Mouse (Mus musculus) liver, adult (tissue): ENCODE results near the gene Higd1b.

Source experiments
- GATA4 ChIP-seq: IDR thresholded peaks from 2 replicates; pipeline ENCODE4 v1.6.1; 2014; ENCODE audit warnings: mild to moderate bottlenecking, low read length; ENCODE audit not compliant: insufficient replicate concordance

Gene Higd1b

GRCm38 (mm10) chr11:102827097-102827496 is 8.6 kb upstream of the Higd1b start:
- TF ChIP-seq GATA4 = no peak

- TF ChIP-seq GATA4 = no peak
These were observed 5.4 kb upstream of the Higd1b start for GRCm38 (mm10) chr11:102830276-102830675.

- no peak for TF ChIP-seq GATA4
These were observed 2.9 kb upstream of the Higd1b start for GRCm38 (mm10) chr11:102832700-102833297.

GRCm38 (mm10) chr11:102834219-102834618 is 1.4 kb upstream of the Higd1b start:
- no peak for TF ChIP-seq GATA4

- TF ChIP-seq GATA4 = no peak
These were observed 497 bp downstream of the Higd1b start for GRCm38 (mm10) chr11:102836146-102836545.

GRCm38 (mm10) chr11:102837385-102837784 is 1.7 kb downstream of the Higd1b start:
- TF ChIP-seq GATA4 = no peak

- TF ChIP-seq GATA4 = no peak
These were observed 2.5 kb downstream of the Higd1b start for GRCm38 (mm10) chr11:102838126-102838525.

- TF ChIP-seq GATA4 = no peak
These were observed 3.0 kb downstream of the Higd1b start for GRCm38 (mm10) chr11:102838616-102839150.

- TF ChIP-seq GATA4 = no peak
These were observed 10.3 kb downstream of the Higd1b start for GRCm38 (mm10) chr11:102845926-102846325.

- TF ChIP-seq GATA4 = no peak
These were observed 16.2 kb downstream of the Higd1b start for GRCm38 (mm10) chr11:102851883-102852282.

- TF ChIP-seq GATA4 = no peak
These were observed 18.1 kb downstream of the Higd1b start for GRCm38 (mm10) chr11:102853760-102854159.

GRCm38 (mm10) chr11:102855941-102856340 is 20.3 kb downstream of the Higd1b start:
- TF ChIP-seq GATA4 = no peak

- no peak for TF ChIP-seq GATA4
These were observed 23.3 kb downstream of the Higd1b start for GRCm38 (mm10) chr11:102858951-102859350.

- TF ChIP-seq GATA4 = no peak
These were observed 24.3 kb downstream of the Higd1b start for GRCm38 (mm10) chr11:102859933-102860332.

- no peak for TF ChIP-seq GATA4
These were observed 28.6 kb downstream of the Higd1b start for GRCm38 (mm10) chr11:102864272-102864671.

GRCm38 (mm10) chr11:102874801-102875334 is 39.2 kb downstream of the Higd1b start:
- TF ChIP-seq GATA4 = no peak

GRCm38 (mm10) chr11:102879558-102879957 is 43.9 kb downstream of the Higd1b start:
- no peak for TF ChIP-seq GATA4
